Mouse (Mus musculus): ENCODE measurements around the gene Nags. TPM values are rescaled to one million over a fixed set of nuclear protein-coding genes. Genes with fewer than 3 reads are reported as not detected.

Nags gene
- total and polyA plus RNA-seq, 2 experiments from 2014 or later = not detected

DNA sequence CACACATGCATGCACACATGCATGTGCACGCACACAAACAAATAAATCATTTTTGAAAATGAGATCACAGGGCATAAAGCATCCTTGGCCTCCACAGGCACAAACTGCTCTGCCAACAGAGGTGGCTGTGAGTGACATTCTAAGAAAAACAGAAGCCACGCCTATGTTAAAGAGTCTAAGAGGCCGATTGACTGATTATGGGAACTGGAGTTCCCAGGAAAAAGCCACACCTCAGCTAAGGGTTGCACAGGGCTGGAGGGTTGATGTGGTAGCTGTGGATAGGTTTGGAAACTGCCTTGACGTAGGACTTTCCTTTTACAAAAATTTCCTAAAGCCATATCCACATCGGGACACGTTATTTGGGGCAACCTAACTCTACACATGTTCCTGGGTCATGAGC is 27.9 kb upstream of the Nags start:
- Histone ChIP-seq H3K4me3 (ENCODE audit: low read depth, low read length) (no peak overlapping the region), H3K9ac (replicated peaks; ENCODE audit: low read depth, low read length) (no peak overlapping the region), H3K27me3 (ENCODE audit: control insufficient read depth, insufficient read depth, low read length) (no peaks in the 10 kb centered on the region), H3K4me1 (ENCODE audit: control insufficient read depth, insufficient read depth) (no peaks in the 10 kb centered on the region), H3K27ac (ENCODE audit: low read depth) (no peak overlapping the region), H3K9me3 (replicated peaks; ENCODE audit: control insufficient read depth, low read length) (no peaks in the 10 kb centered on the region), H3K36me3 (replicated peaks; ENCODE audit: control insufficient read depth, insufficient read depth, low read length) (no peaks in the 10 kb centered on the region), H3K4me2 (ENCODE audit: low read depth, low read length) (no peak overlapping the region)
- DNase-seq (ENCODE audit: low spot score) (no peak), ATAC-seq (ENCODE audit: insufficient read depth, low read depth) (no peak)
- 66% methylated on average over 6 of the region's 6 CpGs for WGBS
- TF ChIP-seq CTCF (IDR thresholded peaks at IDR 0.05; ENCODE audit: low read depth) = no peak
- no peak for TF ChIP-seq EP300 (IDR thresholded peaks at IDR 0.05; ENCODE audit: low read depth)

- Histone ChIP-seq H3K4me2 (ENCODE audit: low read depth, low read length) (no peak overlapping the region), H3K27ac (ENCODE audit: low read depth) (no peak overlapping the region), H3K9me3 (replicated peaks; ENCODE audit: control insufficient read depth, low read length) (no peaks in the 10 kb centered on the region), H3K4me1 (ENCODE audit: control insufficient read depth, insufficient read depth) (no peaks in the 10 kb centered on the region), H3K9ac (replicated peaks; ENCODE audit: low read depth, low read length) (no peak overlapping the region), H3K27me3 (ENCODE audit: control insufficient read depth, insufficient read depth, low read length) (peaks cover 11% of the 10 kb centered on the region), H3K4me3 (ENCODE audit: low read depth, low read length) (no peak overlapping the region), H3K36me3 (replicated peaks; ENCODE audit: control insufficient read depth, insufficient read depth, low read length) (no peaks in the 10 kb centered on the region)
- ATAC-seq (ENCODE audit: insufficient read depth, low read depth) = no peak
- no peak for DNase-seq (ENCODE audit: low spot score)
- TF ChIP-seq EP300 (IDR thresholded peaks at IDR 0.05; ENCODE audit: low read depth) = no peak
- TF ChIP-seq CTCF (IDR thresholded peaks at IDR 0.05; ENCODE audit: low read depth) = no peak
- WGBS = 23% methylated on average over 4 of the region's 4 CpGs
These were observed 10.8 kb upstream of the Nags start for GRCm38 (mm10) chr11:102134516-102134915.

- Histone ChIP-seq H3K27ac (ENCODE audit: low read depth) (no peak overlapping the region), H3K4me2 (ENCODE audit: low read depth, low read length) (peak overlapping the region; percentile 31), H3K36me3 (replicated peaks; ENCODE audit: control insufficient read depth, insufficient read depth, low read length) (no peaks in the 10 kb centered on the region), H3K27me3 (ENCODE audit: control insufficient read depth, insufficient read depth, low read length) (peaks cover 11% of the 10 kb centered on the region), H3K4me3 (ENCODE audit: low read depth, low read length) (peak overlapping the region; percentile 8; the same call in 1 of the 2 replicates), H3K9me3 (replicated peaks; ENCODE audit: control insufficient read depth, low read length) (no peaks in the 10 kb centered on the region), H3K4me1 (ENCODE audit: control insufficient read depth, insufficient read depth) (no peaks in the 10 kb centered on the region), H3K9ac (replicated peaks; ENCODE audit: low read depth, low read length) (no peak overlapping the region)
- ATAC-seq (ENCODE audit: insufficient read depth, low read depth) = 0 out of 2 replicates have a peak, but pooled peaks have one; percentile 10
- WGBS = 39% methylated on average over 13 of the region's 13 CpGs
- no peak for DNase-seq (ENCODE audit: low spot score)
- TF ChIP-seq EP300 (IDR thresholded peaks at IDR 0.05; ENCODE audit: low read depth) (no peak), CTCF (IDR thresholded peaks at IDR 0.05; ENCODE audit: low read depth) (no peak)
These were observed 7.5 kb upstream of the Nags start for GRCm38 (mm10) chr11:102137625-102138446.

DNA sequence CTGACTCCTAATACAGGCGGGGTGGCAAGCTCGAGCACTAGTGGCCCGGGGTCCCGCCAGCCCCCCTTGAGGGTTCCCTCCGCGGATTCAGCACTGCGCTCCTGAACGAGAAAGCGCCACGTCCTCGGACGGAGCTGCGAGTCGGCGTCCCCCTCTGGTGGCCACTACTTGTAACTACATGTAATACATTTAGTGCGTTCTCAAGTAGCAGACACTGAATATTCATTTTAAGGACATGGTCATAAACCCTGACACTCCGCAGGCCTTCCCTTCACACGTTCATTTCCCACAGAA is 6.9 kb upstream of the Nags start:
- no peaks in the 10 kb centered on the region for H3K4me1 ChIP-seq (ENCODE audit: control insufficient read depth, insufficient read depth)
- DNase-seq (ENCODE audit: low spot score) (peak; percentile 70), ATAC-seq (ENCODE audit: insufficient read depth, low read depth) (peak; percentile 62; the same call in 1 of the 2 replicates)
- no peak overlapping the region for H3K9ac ChIP-seq (replicated peaks; ENCODE audit: low read depth, low read length)
- no peak for TF ChIP-seq EP300 (IDR thresholded peaks at IDR 0.05; ENCODE audit: low read depth)
- TF ChIP-seq CTCF (IDR thresholded peaks at IDR 0.05; ENCODE audit: low read depth) = peak; percentile 90
- H3K9me3 ChIP-seq (replicated peaks; ENCODE audit: control insufficient read depth, low read length) = no peaks in the 10 kb centered on the region
- under 1% methylated on average over 18 of the region's 18 CpGs for WGBS
- H3K36me3 ChIP-seq (replicated peaks; ENCODE audit: control insufficient read depth, insufficient read depth, low read length) = no peaks in the 10 kb centered on the region
- H3K27ac ChIP-seq (ENCODE audit: low read depth) = no peak overlapping the region
- H3K4me2 ChIP-seq (ENCODE audit: low read depth, low read length) = peak overlapping the region; percentile 31
- peak overlapping the region; percentile 8; the same call in 1 of the 2 replicates for H3K4me3 ChIP-seq (ENCODE audit: low read depth, low read length)
- peaks cover 14% of the 10 kb centered on the region for H3K27me3 ChIP-seq (ENCODE audit: control insufficient read depth, insufficient read depth, low read length)

DNA sequence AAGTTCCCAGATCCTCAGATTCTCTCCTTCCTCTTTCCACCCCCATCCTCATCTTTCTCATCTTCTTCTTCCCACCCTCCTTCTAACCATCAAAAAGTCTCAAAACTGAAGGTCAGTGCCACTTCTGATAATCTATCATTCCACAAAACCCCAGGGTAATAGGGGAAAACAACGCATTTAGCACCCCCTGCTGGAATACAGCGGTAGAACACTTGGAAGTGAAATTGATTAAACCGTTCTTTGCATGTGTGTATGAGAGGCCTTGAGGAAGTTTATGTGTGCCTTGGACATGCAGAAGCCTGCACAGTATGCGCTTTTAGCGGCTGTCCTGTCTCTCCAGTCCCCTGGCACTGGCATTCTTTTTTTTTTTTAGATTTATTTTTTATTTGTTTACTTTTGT is 4.8 kb upstream of the Nags start:
- no peak for ATAC-seq (ENCODE audit: insufficient read depth, low read depth)

More for the DNA sequence above, 4.8 kb upstream of the Nags start:
- Histone ChIP-seq H3K27ac (ENCODE audit: low read depth) (no peak overlapping the region), H3K4me1 (ENCODE audit: control insufficient read depth, insufficient read depth) (peaks cover 3% of the 10 kb centered on the region), H3K4me2 (ENCODE audit: low read depth, low read length) (no peak overlapping the region), H3K9ac (replicated peaks; ENCODE audit: low read depth, low read length) (no peak overlapping the region), H3K36me3 (replicated peaks; ENCODE audit: control insufficient read depth, insufficient read depth, low read length) (no peaks in the 10 kb centered on the region), H3K9me3 (replicated peaks; ENCODE audit: control insufficient read depth, low read length) (no peaks in the 10 kb centered on the region), H3K4me3 (ENCODE audit: low read depth, low read length) (no peak overlapping the region), H3K27me3 (ENCODE audit: control insufficient read depth, insufficient read depth, low read length) (peaks cover 24% of the 10 kb centered on the region)
- no peak for TF ChIP-seq EP300 (IDR thresholded peaks at IDR 0.05; ENCODE audit: low read depth)
- TF ChIP-seq CTCF (IDR thresholded peaks at IDR 0.05; ENCODE audit: low read depth) = peak; percentile 79
- 4% methylated on average over 5 of the region's 5 CpGs for WGBS
- peak; percentile 25 for DNase-seq (ENCODE audit: low spot score)
